Mouse (Mus musculus) neural tube, embryonic 13.5 days (tissue): ENCODE measurements around the gene Trpc4ap. TPM values are rescaled to one million over a fixed set of nuclear protein-coding genes. Genes with fewer than 3 reads are reported as not detected.
A peak's percentile ranks its signal among the peaks of the same experiment; 100 is the strongest.
"Not testable (repeated sequence)": the region's sequence is repeated elsewhere in the genome, so short reads cannot be mapped to it uniquely, and the experiment has no call there.

Source experiments
- ATAC-seq: fragments of 200-750 bp; cut with Nextera tagmentation; 2 replicates; pipeline ENCODE4 v1.8.0; 2017; ENCODE audit warnings: low read depth, mild to moderate bottlenecking, moderate TSS enrichment, moderate library complexity
- H3K27ac ChIP-seq: fragments of 300-500 bp; sonication (generic); replicated peaks from 2 replicates; pipeline ENCODE4 v1.5.1; 2015; ENCODE audit warnings: moderate library complexity, mild to moderate bottlenecking, inconsistent platforms
- H3K27me3 ChIP-seq: fragments of 300-500 bp; sonication (generic); 2 replicates; pipeline ENCODE4 v1.6.1; 2015; ENCODE audit warnings: mild to moderate bottlenecking, inconsistent platforms
- H3K36me3 ChIP-seq: fragments of 300-500 bp; sonication (generic); 2 replicates; pipeline ENCODE4 v1.6.1; 2015; ENCODE audit warnings: mild to moderate bottlenecking, inconsistent platforms
- H3K4me1 ChIP-seq: fragments of 300-500 bp; sonication (generic); replicated peaks from 2 replicates; pipeline ENCODE4 v1.6.1; 2015; ENCODE audit warnings: inconsistent platforms
- H3K4me2 ChIP-seq: fragments of 300-500 bp; sonication (generic); 2 replicates; pipeline ENCODE4 v1.6.1; 2015; ENCODE audit warnings: inconsistent platforms, mild to moderate bottlenecking, moderate library complexity
- H3K4me3 ChIP-seq: fragments of 300-500 bp; sonication (generic); 2 replicates; pipeline ENCODE4 v1.5.1; 2015; ENCODE audit warnings: mild to moderate bottlenecking, inconsistent platforms
- H3K9ac ChIP-seq: fragments of 300-500 bp; sonication (generic); 2 replicates; pipeline ENCODE4 v1.6.1; 2015; ENCODE audit warnings: moderate library complexity, mild to moderate bottlenecking, inconsistent platforms
- H3K9me3 ChIP-seq: fragments of 300-500 bp; sonication (generic); 2 replicates; pipeline ENCODE4 v1.6.1; 2016; ENCODE audit warnings: inconsistent platforms
- WGBS: fragments of 180-500 bp; shearing (Covaris S2); methylation state at CpG from one replicate; pipeline ENCODE4 v1.1.7; 2015; 5-methylcytosine and 5-hydroxymethylcytosine counted together
- polyA plus RNA-seq: library from polyadenylated mRNA; unstranded; fragments of >200 nt; fragmentation: Nextera tagmentation; extraction: Ambion mirVana; gene quantifications from 2 replicates; pipeline ENCODE4 v1.2.1, GENCODE M21; 2015

Gene Trpc4ap
- polyA plus RNA-seq, 1 experiment from 2014 or later = 166 TPM

DNA sequence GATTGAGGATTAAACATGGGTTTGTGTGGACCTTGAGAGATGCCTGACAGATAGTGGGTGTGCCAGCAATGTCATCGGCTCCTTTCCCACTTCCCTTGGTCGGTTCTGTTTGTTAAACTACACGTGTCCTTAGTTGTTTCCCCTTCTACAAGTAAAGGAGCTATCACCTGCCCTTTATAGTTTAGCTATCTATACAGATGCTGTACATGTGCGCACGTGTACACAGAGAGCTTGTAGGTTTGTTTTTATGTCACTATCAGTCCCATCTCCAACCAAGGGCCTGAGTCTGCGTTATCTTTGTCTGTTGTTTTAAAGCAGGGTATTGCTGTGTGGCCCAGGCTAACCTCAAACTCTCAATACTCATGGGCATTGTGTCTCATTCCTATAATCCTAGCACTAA lies 68.2 kb downstream of the Trpc4ap start:
- WGBS = 88% methylated on average over 6 of the region's 6 CpGs
- no peak overlapping the region for H3K27ac ChIP-seq
- peaks cover 14% of the 10 kb centered on the region for H3K4me1 ChIP-seq

GRCm38 (mm10) chr2:155622606-155623005 lies 69.6 kb downstream of the Trpc4ap start:
- no peak for ATAC-seq
- WGBS = 23% methylated on average over 11 of the region's 11 CpGs
- Histone ChIP-seq H3K9ac (no peak overlapping the region), H3K4me1 (peaks cover 10% of the 10 kb centered on the region), H3K27me3 (peaks cover 18% of the 10 kb centered on the region), H3K27ac (no peak overlapping the region), H3K4me3 (no peak overlapping the region), H3K9me3 (no peaks in the 10 kb centered on the region), H3K36me3 (no peaks in the 10 kb centered on the region), H3K4me2 (no peak overlapping the region)

More for the DNA sequence above, 68.2 kb downstream of the Trpc4ap start:
- Histone ChIP-seq H3K4me2 (no peak overlapping the region), H3K36me3 (no peaks in the 10 kb centered on the region), H3K27me3 (peaks cover 32% of the 10 kb centered on the region), H3K9ac (no peak overlapping the region), H3K4me3 (no peak overlapping the region), H3K9me3 (no peaks in the 10 kb centered on the region)
- ATAC-seq = no peak

- WGBS = 16% methylated on average over 8 of the region's 8 CpGs
- Histone ChIP-seq H3K36me3 (no peaks in the 10 kb centered on the region), H3K9me3 (no peaks in the 10 kb centered on the region), H3K4me1 (no peaks in the 10 kb centered on the region), H3K4me3 (no peak overlapping the region), H3K9ac (no peak overlapping the region), H3K27me3 (peaks cover 7% of the 10 kb centered on the region; the same call in 1 of the 2 replicates), H3K4me2 (no peak overlapping the region), H3K27ac (no peak overlapping the region)
- 0 out of 2 replicates have a peak, but pooled peaks have one; percentile 58 for ATAC-seq
These were observed 72.4 kb downstream of the Trpc4ap start for GRCm38 (mm10) chr2:155619817-155620216.

GRCm38 (mm10) chr2:155616971-155617370 lies 75.2 kb downstream of the Trpc4ap start:
- peaks cover 13% of the 10 kb centered on the region for H3K27me3 ChIP-seq
- H3K36me3 ChIP-seq = no peaks in the 10 kb centered on the region
- 59% methylated on average over 6 of the region's 6 CpGs for WGBS
- no peak overlapping the region for H3K9ac ChIP-seq
- H3K4me3 ChIP-seq = no peak overlapping the region
- no peak for ATAC-seq
- no peaks in the 10 kb centered on the region for H3K9me3 ChIP-seq
- peaks cover 10% of the 10 kb centered on the region for H3K4me1 ChIP-seq
- no peak overlapping the region for H3K4me2 ChIP-seq
- H3K27ac ChIP-seq = no peak overlapping the region

- no peak overlapping the region for H3K27ac ChIP-seq
- no peak overlapping the region for H3K4me3 ChIP-seq
- no peaks in the 10 kb centered on the region for H3K36me3 ChIP-seq
- no peak overlapping the region for H3K9ac ChIP-seq
- peaks cover 6% of the 10 kb centered on the region; the same call in 1 of the 2 replicates for H3K27me3 ChIP-seq
- H3K4me2 ChIP-seq = peak overlapping the region; percentile 50
- no peak for ATAC-seq
- H3K9me3 ChIP-seq = no peaks in the 10 kb centered on the region
- WGBS = 76% methylated on average over 8 of the region's 8 CpGs
- peaks cover 10% of the 10 kb centered on the region for H3K4me1 ChIP-seq
These were observed 78.2 kb downstream of the Trpc4ap start for GRCm38 (mm10) chr2:155613953-155614352.

DNA sequence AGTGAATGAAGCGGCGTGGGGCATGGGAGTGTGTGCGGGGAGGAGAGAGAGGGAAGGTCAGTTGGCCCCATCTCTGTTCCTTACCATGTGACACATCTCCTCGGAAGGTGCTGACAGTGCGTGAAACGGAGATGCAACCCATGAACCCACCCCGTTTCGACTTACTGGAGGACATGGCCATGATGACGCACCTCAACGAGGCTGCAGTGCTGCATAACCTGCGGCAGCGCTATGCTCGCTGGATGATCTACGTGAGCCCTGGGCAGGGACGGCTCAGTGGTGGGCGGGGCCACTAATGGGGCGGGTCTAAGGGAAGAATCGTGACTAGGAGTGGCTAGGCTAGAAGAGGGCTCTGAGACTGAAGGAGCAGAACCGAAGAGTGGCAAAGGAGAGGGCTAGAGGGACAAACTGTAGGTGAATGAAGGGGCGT lies 78.8 kb downstream of the Trpc4ap start:
- Histone ChIP-seq H3K9me3 (no peaks in the 10 kb centered on the region), H3K27me3 (peaks cover 6% of the 10 kb centered on the region; the same call in 1 of the 2 replicates), H3K4me2 (peak overlapping the region; percentile 50), H3K4me3 (peak overlapping the region; percentile 27), H3K36me3 (no peaks in the 10 kb centered on the region), H3K4me1 (peaks cover 10% of the 10 kb centered on the region), H3K9ac (0 out of 2 replicates have a peak overlapping the region, but pooled peaks have one; percentile 32), H3K27ac (no peak overlapping the region)
- WGBS = 6% methylated on average over 20 of the region's 20 CpGs
- ATAC-seq = peak; percentile 83

DNA sequence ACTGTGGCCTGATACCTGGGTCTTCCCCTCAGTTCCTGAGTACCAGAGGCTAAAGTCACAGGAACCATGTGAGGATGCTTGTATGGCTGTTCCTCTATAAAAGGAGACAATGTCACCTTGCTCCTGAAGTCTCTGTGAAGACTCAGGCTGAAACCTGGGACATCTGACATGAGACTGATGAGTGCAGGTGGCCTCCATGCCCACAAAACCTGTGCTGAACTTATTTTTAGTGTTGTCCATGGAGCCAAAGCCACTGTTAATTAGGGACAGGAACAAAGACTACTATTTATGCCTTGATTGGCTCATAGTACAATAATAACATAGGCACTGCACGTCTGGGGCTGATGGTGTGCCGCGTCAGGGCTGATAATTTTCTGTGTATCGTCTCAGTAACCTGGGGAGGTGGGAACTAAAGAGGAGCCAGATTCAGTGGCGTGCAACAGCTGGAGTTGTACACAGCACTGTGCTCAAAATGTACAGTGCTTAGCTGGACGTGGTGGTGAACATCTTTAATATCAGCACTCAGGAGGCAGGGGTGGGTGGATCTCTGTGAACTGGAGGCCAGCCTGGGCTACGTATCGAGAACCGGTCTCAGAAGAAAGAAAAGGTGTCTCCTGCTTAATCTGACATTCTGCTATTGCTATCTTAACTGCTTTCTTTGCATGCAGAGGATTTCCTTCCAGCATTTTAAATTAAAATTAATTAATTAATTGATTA lies 80.2 kb downstream of the Trpc4ap start:
- H3K27ac ChIP-seq = no peak overlapping the region
- no peaks in the 10 kb centered on the region for H3K36me3 ChIP-seq
- ATAC-seq = no peak
- H3K4me1 ChIP-seq = peaks cover 10% of the 10 kb centered on the region
- H3K4me3 ChIP-seq = no peak overlapping the region
- H3K4me2 ChIP-seq = no peak overlapping the region
- H3K9ac ChIP-seq = no peak overlapping the region
- peaks cover 6% of the 10 kb centered on the region; the same call in 1 of the 2 replicates for H3K27me3 ChIP-seq
- 88% methylated on average over 9 of the region's 9 CpGs for WGBS
- H3K9me3 ChIP-seq = no peaks in the 10 kb centered on the region

GRCm38 (mm10) chr2:155610978-155611377 lies 81.2 kb downstream of the Trpc4ap start, which contains the start of gene Myh7b:
Myh7b (plus strand) TSS chr2:155611212.
- Histone ChIP-seq H3K36me3 (no peaks in the 10 kb centered on the region), H3K27me3 (peaks cover 6% of the 10 kb centered on the region; the same call in 1 of the 2 replicates), H3K4me2 (no peak within 1 kb of the TSS), H3K4me3 (no peak within 1 kb of the TSS), H3K27ac (no peak within 1 kb of the TSS), H3K9ac (no peak within 1 kb of the TSS), H3K9me3 (no peaks in the 10 kb centered on the region), H3K4me1 (peaks cover 10% of the 10 kb centered on the region)
- no peak for ATAC-seq
- WGBS = 29% methylated on average over 4 of the region's 4 CpGs

DNA sequence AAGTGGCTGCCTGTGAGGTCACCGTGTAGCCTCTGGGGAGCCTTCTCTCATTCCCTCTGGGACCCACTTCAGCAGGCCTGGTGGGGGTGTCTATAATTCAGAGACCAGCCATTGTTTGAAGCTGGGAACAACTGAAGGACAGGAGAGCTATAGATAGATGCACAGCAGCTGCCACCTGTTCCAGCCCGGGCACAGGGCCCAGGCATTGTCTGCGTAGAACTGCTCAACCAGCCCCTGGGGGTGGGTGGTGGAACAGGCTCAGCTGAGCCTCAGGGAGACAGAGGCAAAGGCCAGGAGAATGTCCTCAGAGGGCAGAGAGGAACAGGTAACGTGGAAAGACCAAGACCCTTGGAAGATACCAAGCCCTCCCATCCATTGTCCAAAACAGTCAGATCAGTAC lies 85.8 kb downstream of the Trpc4ap start:
- H3K27me3 ChIP-seq = no peaks in the 10 kb centered on the region
- H3K9me3 ChIP-seq = no peaks in the 10 kb centered on the region
- no peaks in the 10 kb centered on the region for H3K36me3 ChIP-seq
- no peak overlapping the region for H3K9ac ChIP-seq
- 81% methylated on average over 4 of the region's 4 CpGs for WGBS
- H3K4me3 ChIP-seq = no peak overlapping the region
- ATAC-seq = no peak
- no peaks in the 10 kb centered on the region for H3K4me1 ChIP-seq
- H3K4me2 ChIP-seq = no peak overlapping the region
- no peak overlapping the region for H3K27ac ChIP-seq

DNA sequence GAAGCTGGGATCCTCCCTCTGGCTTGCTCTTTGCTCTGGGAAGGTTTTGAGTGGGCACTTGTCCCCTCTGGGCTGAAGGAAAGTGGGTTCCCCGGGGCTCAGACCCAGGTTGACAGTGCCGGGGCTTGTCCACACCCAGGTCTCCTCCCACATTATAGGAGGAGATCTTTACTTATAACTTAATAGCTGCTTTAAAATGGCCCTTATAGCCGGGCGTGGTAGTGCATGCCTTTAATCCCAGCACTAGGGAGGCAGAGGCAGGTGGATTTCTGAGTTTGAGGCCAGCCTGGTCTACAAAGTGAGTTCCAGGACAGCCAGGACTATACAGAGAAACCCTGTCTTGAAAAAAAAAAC lies 87.0 kb downstream of the Trpc4ap start:
- not testable (repeated sequence) for H3K9me3 ChIP-seq, H3K36me3 ChIP-seq, ATAC-seq, H3K4me1 ChIP-seq, H3K4me3 ChIP-seq, H3K4me2 ChIP-seq, H3K27me3 ChIP-seq, H3K9ac ChIP-seq, H3K27ac ChIP-seq
- WGBS = 77% methylated on average over 4 of the region's 4 CpGs

DNA sequence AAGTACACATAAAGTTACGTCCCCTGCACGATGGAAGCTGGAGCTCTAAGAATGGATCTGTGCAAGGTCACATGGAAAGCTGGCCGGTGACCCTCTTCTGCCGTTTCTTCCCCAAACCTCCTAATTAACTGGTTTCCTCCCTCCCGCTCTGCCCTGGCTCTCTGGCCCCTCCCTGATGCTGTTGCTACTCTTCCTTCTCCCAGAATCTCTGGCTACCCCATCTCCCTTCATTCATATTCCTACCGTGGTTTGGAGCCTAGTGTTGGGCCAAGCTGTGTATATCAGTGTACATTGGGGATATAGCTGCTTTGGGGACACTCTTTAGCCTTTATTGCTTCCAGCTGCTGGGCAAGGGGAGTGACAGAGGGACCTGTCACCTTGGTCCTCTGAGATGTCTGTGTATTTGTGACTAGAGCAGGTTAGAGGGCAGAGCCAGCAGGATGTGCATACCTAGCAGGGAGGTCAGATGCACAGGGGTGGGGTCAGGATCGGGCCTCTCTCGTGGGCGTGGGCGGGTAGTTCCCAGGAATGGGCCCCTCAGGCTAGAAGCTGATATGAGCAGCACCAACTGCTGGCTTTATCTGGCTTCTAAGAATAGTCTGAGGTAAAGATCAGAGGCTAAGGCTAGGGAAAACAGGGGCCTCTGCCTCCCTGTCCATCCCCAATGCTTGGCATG lies 87.5 kb downstream of the Trpc4ap start:
- Histone ChIP-seq H3K9me3 (no peaks in the 10 kb centered on the region), H3K4me1 (no peaks in the 10 kb centered on the region), H3K4me3 (no peak overlapping the region), H3K36me3 (no peaks in the 10 kb centered on the region), H3K9ac (no peak overlapping the region), H3K27ac (no peak overlapping the region), H3K27me3 (no peaks in the 10 kb centered on the region), H3K4me2 (no peak overlapping the region)
- no peak for ATAC-seq
- WGBS = 64% methylated on average over 10 of the region's 10 CpGs

DNA sequence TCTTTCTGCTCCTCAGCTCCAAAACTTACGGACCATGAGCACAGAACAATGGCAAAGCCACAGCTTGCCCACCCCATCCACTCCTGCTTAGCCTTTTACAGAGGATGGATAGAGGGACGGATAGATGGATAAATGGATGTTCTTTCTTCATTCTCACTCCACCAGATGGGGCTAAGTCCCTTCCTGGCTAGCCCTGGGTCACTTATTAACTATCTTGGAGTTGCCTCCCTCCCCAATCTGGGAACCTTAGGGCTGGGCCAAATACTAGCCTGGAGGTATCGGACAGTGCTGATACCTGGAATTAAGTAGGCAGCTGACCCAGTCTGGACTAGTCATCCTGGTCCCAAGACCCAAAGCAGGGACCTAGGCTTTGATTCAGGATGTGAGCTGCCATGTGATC lies 88.5 kb downstream of the Trpc4ap start:
- Histone ChIP-seq H3K27me3 (no peaks in the 10 kb centered on the region), H3K36me3 (no peaks in the 10 kb centered on the region), H3K4me3 (no peak overlapping the region), H3K9me3 (no peaks in the 10 kb centered on the region), H3K4me2 (no peak overlapping the region), H3K27ac (no peak overlapping the region), H3K4me1 (no peaks in the 10 kb centered on the region), H3K9ac (no peak overlapping the region)
- WGBS = 64% methylated on average over 3 of the region's 3 CpGs
- no peak for ATAC-seq
